Mouse (Mus musculus) c-Kit-positive CD71-positive TER-119-negative erythroid progenitor cells, embryonic 14.5 days (primary cell): Measurements from ENCODE around the gene Bcl2l1.

Source experiments
- DNase-seq: peaks from one replicate; pipeline ENCODE4 v3.0.0-alpha.2; 2013; ENCODE audit warnings: low read depth

The Bcl2l1 gene

GRCm38 (mm10) chr2:152772231-152772630 is 59.3 kb downstream of the Bcl2l1 start:
- no peak for DNase-seq

- no peak for DNase-seq
These were observed 60.0 kb downstream of the Bcl2l1 start for GRCm38 (mm10) chr2:152771571-152771970.

- peak; percentile 65 for DNase-seq
These were observed 61.9 kb downstream of the Bcl2l1 start for GRCm38 (mm10) chr2:152769677-152770076.

DNA sequence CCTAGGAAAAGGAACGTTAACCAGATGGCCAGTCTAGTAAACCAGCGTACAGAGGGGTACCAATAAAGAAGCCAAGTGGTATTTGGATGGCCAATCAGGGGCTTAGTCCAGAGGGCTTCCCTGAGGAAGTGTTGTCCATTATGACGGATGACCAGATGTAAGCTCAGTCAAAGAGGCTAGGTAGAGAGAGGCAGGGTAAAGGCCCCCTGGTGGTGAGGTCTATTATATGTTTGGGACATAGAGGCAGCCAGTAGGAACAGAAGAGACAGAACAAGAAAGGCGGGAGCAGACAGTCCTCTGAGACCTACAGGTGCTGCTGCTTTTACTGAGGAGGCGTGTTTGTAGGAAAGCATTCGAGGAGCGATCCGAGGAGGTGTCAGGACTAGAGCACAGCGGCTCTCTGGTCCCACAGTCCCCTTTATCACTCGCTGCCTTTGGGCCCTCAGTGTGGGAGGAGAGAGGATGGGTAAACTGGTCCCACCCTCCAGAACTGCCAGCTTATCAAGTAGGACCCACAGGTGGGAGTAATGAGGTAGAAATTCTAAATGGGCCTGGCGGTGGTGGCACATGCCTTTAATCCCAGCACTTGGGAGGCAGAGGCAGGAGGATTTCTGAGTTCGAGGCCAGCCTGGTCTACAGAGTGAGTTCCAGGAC is 63.8 kb downstream of the Bcl2l1 start:
- DNase-seq, result peak; percentile 59

DNA sequence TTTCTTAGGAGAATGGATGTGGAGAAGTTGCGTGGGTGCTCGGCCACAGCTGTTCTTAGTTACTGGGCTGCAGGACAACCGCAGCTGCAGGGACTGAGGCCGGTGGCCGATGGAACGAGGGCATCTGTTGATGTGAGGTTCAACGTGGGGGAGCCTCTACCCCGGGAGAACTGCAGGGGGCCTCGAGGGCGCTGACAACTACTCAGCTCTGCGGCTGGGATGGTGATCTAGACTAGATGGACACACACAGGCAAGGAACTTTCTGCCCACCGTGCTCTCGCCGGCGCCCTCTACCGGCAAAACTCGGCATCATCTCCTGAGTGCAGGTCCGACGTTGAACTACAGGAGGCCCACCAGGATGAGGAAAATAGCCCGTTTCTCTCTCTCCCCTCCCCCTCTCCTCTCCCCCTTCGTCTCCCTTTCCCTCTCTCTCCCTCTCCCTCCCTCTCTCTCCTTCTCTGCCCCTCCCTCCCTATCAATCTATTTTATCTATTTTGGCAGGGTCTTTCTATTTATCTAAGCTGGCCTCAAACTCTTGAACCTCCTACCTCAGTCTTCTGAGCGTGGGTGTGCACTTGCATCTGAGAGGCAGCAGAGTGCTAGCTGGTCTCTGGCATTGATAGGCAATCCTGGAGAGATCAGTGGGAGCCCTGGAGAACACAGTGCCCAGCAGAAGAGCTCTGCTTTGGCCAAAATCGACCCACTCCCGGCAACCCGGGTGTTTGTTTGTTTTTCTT is 65.0 kb downstream of the Bcl2l1 start:
- peak; percentile 84 for DNase-seq

- DNase-seq, result no peak
These were observed 66.4 kb downstream of the Bcl2l1 start for GRCm38 (mm10) chr2:152765045-152765674.

DNA sequence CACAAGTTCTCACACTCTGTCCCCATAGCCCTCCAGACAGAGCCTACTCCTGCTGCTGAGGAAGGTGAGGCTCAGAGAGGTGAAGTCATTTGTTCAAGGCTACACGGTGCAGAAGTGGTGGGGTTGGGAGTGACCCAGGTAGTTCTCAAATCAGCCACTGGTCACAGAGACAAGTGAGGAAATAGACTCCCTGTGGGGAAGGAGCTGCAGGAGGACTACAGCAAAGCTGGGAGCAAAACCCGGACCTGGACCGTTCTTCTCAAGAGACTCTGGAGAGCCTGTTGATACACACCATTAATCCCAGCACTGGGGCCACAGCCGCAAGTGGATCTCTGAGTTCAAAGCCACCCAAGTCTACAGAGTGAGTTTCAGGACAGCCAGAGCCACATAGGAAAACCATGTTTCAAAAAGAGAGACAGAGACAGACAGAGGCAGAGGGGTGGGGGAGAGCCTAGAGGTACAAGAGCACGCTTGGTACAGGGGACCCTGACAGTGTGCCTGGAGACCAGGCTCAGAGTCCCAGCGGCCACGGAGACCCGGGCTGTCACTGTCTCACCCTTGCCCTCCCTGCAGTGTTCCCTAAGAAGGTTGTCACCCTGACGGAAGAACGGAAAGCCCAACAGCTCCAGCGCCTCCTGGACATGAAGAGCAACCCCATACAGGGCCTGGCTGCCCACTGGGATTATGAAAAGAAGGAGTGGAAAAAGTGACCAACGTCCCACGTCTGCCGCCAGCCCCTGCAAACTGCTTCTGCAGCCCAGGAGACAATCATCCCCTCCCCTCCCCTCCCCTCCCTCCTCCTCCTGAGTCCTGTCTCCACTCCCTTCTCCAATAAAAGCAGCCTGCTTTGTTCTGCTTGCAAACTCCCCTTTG is 67.1 kb downstream of the Bcl2l1 start:
- DNase-seq, result no peak

GRCm38 (mm10) chr2:152763310-152763709 is 68.2 kb downstream of the Bcl2l1 start:
- no peak for DNase-seq

GRCm38 (mm10) chr2:152758351-152758750 is 73.2 kb downstream of the Bcl2l1 start:
- DNase-seq, result no peak

- DNase-seq, result no peak
These were observed 74.0 kb downstream of the Bcl2l1 start for GRCm38 (mm10) chr2:152757478-152757877.

- DNase-seq, result no peak
These were observed 74.8 kb downstream of the Bcl2l1 start for GRCm38 (mm10) chr2:152756474-152757393.

DNA sequence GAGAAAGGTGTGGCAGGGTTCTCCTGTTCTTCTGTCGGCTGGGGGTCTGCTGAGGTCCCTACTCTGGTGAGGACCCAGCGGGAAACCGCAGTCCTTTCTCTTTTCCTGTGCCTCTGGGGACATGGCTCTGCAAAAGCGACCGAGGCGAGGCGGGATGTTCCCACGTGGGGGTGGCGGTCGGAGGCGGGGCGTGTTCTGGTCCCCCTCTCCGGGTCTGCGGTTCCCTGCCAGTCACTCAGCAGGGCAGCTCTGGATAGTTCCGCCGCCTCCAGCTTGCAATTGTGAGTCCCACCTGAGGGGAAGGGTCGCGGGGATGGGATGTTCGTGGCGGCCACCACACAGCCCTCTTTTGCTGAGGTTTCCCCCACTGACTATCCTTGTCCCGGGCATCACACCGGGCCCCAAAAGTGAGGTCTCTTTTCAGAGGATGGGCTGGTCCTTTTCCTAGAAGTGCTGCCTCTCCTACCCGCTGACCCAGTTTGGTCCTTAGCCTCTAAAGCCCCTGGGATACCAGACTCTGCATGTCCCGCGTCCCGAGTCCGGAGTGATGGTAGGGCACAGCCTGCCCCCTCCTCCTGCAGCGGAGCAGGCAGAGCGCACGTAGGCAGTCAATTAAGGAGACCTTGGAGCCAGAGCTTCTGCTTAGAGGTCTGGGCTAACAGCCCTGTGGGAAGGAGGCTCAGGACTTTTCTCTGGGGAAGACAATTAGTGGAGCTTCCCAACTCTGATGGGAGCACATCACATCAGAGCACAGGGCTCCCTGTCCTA is 77.4 kb downstream of the Bcl2l1 start, which contains the start of gene Cox4i2:
Gene Cox4i2 (plus strand): TSS at position 230 of the 768 bp plus-strand sequence.
- no peak for DNase-seq

- DNase-seq, result no peak
These were observed 89.1 kb downstream of the Bcl2l1 start for GRCm38 (mm10) chr2:152742435-152742834.

GRCm38 (mm10) chr2:152741153-152742041 is 90.1 kb downstream of the Bcl2l1 start:
- no peak for DNase-seq

GRCm38 (mm10) chr2:152740490-152740889 is 91.0 kb downstream of the Bcl2l1 start:
- no peak for DNase-seq

GRCm38 (mm10) chr2:152739842-152740260 is 91.7 kb downstream of the Bcl2l1 start:
- DNase-seq, result peak; percentile 72

- no peak for DNase-seq
These were observed 92.3 kb downstream of the Bcl2l1 start for GRCm38 (mm10) chr2:152739031-152739841.

DNA sequence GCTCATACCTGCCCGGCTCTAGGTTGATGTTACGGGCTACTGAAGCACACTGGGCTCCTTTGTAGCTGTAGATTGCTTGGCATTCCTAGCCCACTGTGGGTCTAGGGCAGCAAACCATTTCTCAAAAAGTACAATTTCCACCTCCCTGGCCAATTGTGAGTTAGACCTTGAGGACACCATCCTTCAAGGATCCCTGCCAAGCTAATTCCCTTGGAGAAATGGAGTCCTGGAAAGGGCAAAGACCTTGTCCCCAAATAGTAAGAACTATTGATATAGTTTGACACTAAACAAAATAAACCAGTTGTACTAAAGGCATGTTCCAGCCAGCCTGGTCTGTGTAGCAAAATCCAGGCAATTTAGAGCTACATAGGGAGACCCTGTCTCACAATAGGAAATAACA is 93.2 kb downstream of the Bcl2l1 start:
- DNase-seq, result no peak
